Mouse (Mus musculus) midbrain, embryonic 13.5 days (tissue): ENCODE measurements around the gene Ppp5c. TPM values are rescaled to one million over a fixed set of nuclear protein-coding genes. Genes with fewer than 3 reads are reported as not detected.

Experiments
- ATAC-seq: fragments of 200-750 bp; cut with Nextera tagmentation; 2 replicates; pipeline ENCODE4 v1.8.0; 2017; ENCODE audit warnings: mild to moderate bottlenecking, moderate TSS enrichment, moderate library complexity
- H3K27ac ChIP-seq: fragments of 300-500 bp; sonication (generic); 2 replicates; pipeline ENCODE4 v1.5.1; 2015; ENCODE audit warnings: inconsistent platforms, mild to moderate bottlenecking, moderate library complexity
- H3K27me3 ChIP-seq: fragments of 300-500 bp; sonication (generic); 2 replicates; pipeline ENCODE4 v1.6.1; 2015; ENCODE audit warnings: mild to moderate bottlenecking, inconsistent platforms
- H3K36me3 ChIP-seq: fragments of 300-500 bp; sonication (generic); 2 replicates; pipeline ENCODE4 v1.6.1; 2015; ENCODE audit warnings: mild to moderate bottlenecking, inconsistent platforms
- H3K4me1 ChIP-seq: fragments of 300-500 bp; sonication (generic); replicated peaks from 2 replicates; pipeline ENCODE4 v1.6.1; 2015; ENCODE audit warnings: inconsistent platforms
- H3K4me2 ChIP-seq: fragments of 300-500 bp; sonication (generic); replicated peaks from 2 replicates; pipeline ENCODE4 v1.6.1; 2015; ENCODE audit warnings: moderate library complexity, mild to moderate bottlenecking, inconsistent platforms
- H3K4me3 ChIP-seq: fragments of 300-500 bp; sonication (generic); replicated peaks from 2 replicates; pipeline ENCODE4 v1.5.1; 2015; ENCODE audit warnings: mild to moderate bottlenecking, inconsistent platforms
- H3K9ac ChIP-seq: fragments of 300-500 bp; sonication (generic); replicated peaks from 2 replicates; pipeline ENCODE4 v1.6.1; 2015; ENCODE audit warnings: mild to moderate bottlenecking, inconsistent platforms
- H3K9me3 ChIP-seq: fragments of 300-500 bp; sonication (generic); 2 replicates; pipeline ENCODE4 v1.6.1; 2016; ENCODE audit warnings: mild to moderate bottlenecking, inconsistent platforms
- WGBS: fragments of 180-500 bp; shearing (Covaris S2); methylation state at CpG from one replicate; pipeline ENCODE4 v1.1.7; 2015; 5-methylcytosine and 5-hydroxymethylcytosine counted together
- polyA plus RNA-seq: library from polyadenylated mRNA; unstranded; fragments of >200 nt; fragmentation: Nextera tagmentation; extraction: Ambion mirVana; gene quantifications from 2 replicates; pipeline ENCODE4 v1.2.1, GENCODE M21; 2015

Gene Ppp5c
- polyA plus RNA-seq, 1 experiment from 2014 or later: 110 TPM

GRCm38 (mm10) chr7:17060031-17060781, 32.5 kb upstream of the Ppp5c start:
- peaks cover 64% of the 10 kb centered on the region for H3K4me1 ChIP-seq
- peak; percentile 13 for ATAC-seq
- H3K4me3 ChIP-seq: no peak overlapping the region

DNA sequence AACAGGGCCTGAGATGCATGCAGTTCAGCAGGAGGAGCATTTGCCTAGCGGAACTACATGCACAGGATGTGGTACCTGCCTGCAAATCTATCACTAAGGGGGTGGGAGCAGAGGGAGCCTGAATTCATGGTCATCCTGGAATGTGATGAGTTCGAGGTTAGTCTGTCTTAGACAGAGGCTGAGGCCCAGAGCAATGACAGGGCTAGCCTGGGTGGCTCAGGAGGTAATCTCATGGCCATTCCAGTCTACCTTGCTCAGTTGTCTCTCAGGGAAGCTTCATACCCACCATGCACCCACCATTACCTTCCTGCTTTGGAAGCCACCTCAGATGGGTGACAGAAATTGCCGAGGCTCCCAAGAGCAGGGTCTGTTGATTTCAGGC, 31.7 kb upstream of the Ppp5c start:
- ATAC-seq: no peak

More at GRCm38 (mm10) chr7:17060031-17060781, 32.5 kb upstream of the Ppp5c start:
- H3K27me3 ChIP-seq: peaks cover 38% of the 10 kb centered on the region
- H3K9ac ChIP-seq: no peak overlapping the region
- H3K36me3 ChIP-seq: no peaks in the 10 kb centered on the region
- no peaks in the 10 kb centered on the region for H3K9me3 ChIP-seq
- 42% methylated on average over 9 of the region's 9 CpGs for WGBS
- H3K27ac ChIP-seq: 0 out of 2 replicates have a peak overlapping the region, but pooled peaks have one; percentile 36
- peak overlapping the region; percentile 11; the same call in 1 of the 2 replicates for H3K4me2 ChIP-seq

DNA sequence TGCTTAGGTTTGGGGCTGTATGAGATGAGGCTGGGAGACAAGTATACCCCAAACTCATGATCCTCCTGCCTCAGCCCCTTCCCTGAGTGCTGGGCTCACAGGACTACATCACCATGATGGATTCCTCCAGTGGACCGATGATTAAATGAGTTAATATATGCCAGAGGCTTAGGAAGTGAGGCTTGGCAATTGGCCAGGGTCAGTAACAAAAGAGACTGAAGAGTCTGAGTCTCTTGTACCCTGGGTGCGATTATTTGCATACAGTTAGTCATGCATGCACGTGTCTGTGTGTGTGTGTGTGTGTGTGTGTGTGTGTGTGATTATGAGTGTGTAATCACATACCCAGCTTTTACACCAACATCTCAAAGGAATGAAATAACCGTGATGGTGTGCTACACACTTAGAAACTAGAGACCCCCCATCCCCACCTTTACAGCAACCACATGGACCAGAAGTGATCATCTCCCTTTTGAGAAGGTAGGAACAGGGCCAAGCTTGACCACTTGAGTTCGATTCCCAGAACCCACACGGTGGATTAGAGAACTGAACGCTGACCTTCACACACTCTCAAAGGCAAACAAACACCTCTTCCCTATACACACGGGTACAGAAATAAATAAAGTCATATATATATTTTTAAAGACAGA, 31.2 kb upstream of the Ppp5c start:
- Histone ChIP-seq H3K9me3 (no peaks in the 10 kb centered on the region), H3K9ac (no peak overlapping the region), H3K27ac (peak overlapping the region; percentile 70), H3K4me1 (peaks cover 64% of the 10 kb centered on the region), H3K4me2 (peak overlapping the region; percentile 20; the same call in 1 of the 2 replicates), H3K36me3 (no peaks in the 10 kb centered on the region), H3K4me3 (no peak overlapping the region), H3K27me3 (peaks cover 33% of the 10 kb centered on the region)
- WGBS: 41% methylated on average over 8 of the region's 8 CpGs
- 0 out of 2 replicates have a peak, but pooled peaks have one; percentile 1 for ATAC-seq

More for the DNA sequence above, 31.7 kb upstream of the Ppp5c start:
- H3K36me3 ChIP-seq: no peaks in the 10 kb centered on the region
- no peak overlapping the region for H3K4me3 ChIP-seq
- no peak overlapping the region for H3K9ac ChIP-seq
- H3K27me3 ChIP-seq: peaks cover 35% of the 10 kb centered on the region
- no peak overlapping the region for H3K4me2 ChIP-seq
- H3K27ac ChIP-seq: no peak overlapping the region
- no peaks in the 10 kb centered on the region for H3K9me3 ChIP-seq
- 81% methylated on average over 3 of the region's 3 CpGs for WGBS
- peaks cover 64% of the 10 kb centered on the region for H3K4me1 ChIP-seq

DNA sequence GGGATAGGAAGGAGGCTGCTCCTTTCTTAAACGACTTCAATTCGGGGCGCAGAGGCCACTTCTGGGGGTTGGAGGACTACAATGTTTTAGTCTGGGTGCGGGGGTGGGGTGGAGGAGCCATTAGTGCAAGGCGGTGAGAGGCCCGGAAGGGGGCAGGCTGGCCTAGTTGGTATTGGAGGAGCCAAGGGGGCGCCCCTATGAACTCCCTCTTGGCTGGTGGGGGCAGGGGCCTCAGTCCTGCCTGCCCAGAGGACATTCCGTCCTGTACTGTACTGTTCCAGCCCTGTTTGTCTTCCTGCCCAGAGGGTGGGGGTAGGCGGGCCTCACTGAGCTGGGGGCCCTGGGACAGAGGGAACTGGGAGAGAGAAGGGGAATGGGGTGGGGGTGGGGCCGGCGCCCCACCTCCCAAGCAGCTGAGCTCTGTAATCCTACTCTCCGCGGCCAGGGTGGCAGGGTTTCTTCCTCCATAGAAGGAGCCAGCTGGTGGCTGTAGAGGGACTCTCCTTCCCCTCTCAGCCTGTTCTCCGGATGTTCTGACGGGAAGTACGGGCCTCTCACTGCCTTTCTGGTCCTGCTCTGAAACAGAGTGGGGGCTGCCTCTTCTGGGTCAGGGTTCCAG, 30.5 kb upstream of the Ppp5c start:
- WGBS: 4% methylated on average over 16 of the region's 16 CpGs
- Histone ChIP-seq H3K4me3 (no peak overlapping the region), H3K4me1 (peaks cover 64% of the 10 kb centered on the region), H3K9me3 (no peaks in the 10 kb centered on the region), H3K36me3 (no peaks in the 10 kb centered on the region), H3K27ac (peak overlapping the region; percentile 70), H3K27me3 (peaks cover 27% of the 10 kb centered on the region), H3K4me2 (peak overlapping the region; percentile 20), H3K9ac (0 out of 2 replicates have a peak overlapping the region, but pooled peaks have one; percentile 23)
- ATAC-seq: peak; percentile 58

DNA sequence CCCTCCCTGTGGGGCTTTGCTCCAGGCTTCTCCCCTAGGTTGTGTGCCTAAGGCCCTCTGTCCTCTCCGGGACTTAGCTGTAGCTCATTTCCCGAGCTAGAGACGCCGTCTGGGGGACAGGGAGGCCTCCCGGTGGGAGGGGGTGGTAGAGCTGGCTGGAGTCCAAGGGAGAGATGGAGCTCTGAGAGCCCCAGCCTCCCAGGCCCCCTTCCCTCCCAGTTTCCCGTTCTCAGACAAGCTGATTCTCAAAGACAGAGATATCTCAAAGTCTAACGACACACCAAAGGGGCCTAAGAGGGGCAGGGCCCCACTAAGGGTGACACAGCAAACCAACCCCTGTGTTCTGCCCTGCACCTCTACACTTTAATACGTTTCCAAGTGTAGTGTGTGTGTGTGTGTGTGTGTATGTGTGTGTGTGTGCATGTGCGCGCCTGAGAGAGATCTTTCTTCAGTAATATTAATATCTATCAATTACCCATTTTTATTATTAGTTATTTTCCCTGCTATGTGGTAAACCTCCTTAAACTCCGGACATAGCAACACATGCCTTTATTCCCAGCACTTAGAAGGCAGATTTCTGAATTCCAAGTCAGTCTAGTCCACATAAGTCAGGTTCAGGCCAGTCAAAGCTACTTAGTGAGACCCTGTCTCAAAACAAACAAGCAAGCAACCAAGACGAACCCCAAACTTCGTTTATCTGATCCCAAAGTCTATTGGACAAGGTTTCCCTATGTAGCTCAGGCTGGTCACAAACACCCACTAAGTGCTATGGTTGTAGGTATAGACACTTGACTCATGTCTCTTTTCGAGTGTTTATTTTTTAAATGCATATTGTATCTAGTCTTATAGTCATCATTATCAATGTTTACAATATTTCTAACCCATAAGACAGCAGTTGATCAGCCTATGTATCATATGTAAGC, 29.1 kb upstream of the Ppp5c start:
- Histone ChIP-seq H3K9me3 (no peaks in the 10 kb centered on the region), H3K27me3 (peaks cover 20% of the 10 kb centered on the region), H3K4me1 (peaks cover 52% of the 10 kb centered on the region), H3K9ac (peak overlapping the region; percentile 69), H3K36me3 (no peaks in the 10 kb centered on the region), H3K4me3 (peak overlapping the region; percentile 49), H3K27ac (peak overlapping the region; percentile 53), H3K4me2 (peak overlapping the region; percentile 77)
- peak; percentile 21 for ATAC-seq
- WGBS: 36% methylated on average over 14 of the region's 14 CpGs

GRCm38 (mm10) chr7:17056081-17056581, 28.4 kb upstream of the Ppp5c start:
- Histone ChIP-seq H3K4me1 (peaks cover 49% of the 10 kb centered on the region), H3K27me3 (peaks cover 13% of the 10 kb centered on the region), H3K9me3 (no peaks in the 10 kb centered on the region), H3K27ac (peak overlapping the region; percentile 53), H3K4me3 (peak overlapping the region; percentile 49), H3K36me3 (no peaks in the 10 kb centered on the region), H3K4me2 (peak overlapping the region; percentile 77), H3K9ac (peak overlapping the region; percentile 69)
- ATAC-seq: peak; percentile 76
- WGBS: under 1% methylated on average over 42 of the region's 42 CpGs

- Histone ChIP-seq H3K36me3 (no peaks in the 10 kb centered on the region), H3K9me3 (no peaks in the 10 kb centered on the region), H3K4me3 (peak overlapping the region; percentile 49; the same call in 1 of the 2 replicates), H3K27me3 (0 out of 2 replicates have a peak, but pooled peaks cover 7% of the 10 kb centered on the region), H3K27ac (no peak overlapping the region), H3K9ac (no peak overlapping the region), H3K4me1 (peaks cover 42% of the 10 kb centered on the region), H3K4me2 (peak overlapping the region; percentile 77)
- ATAC-seq: no peak
- 90% methylated on average over 4 of the region's 4 CpGs for WGBS
Measured at GRCm38 (mm10) chr7:17055287-17055946, 27.7 kb upstream of the Ppp5c start.

- H3K27ac ChIP-seq: no peak overlapping the region
- H3K36me3 ChIP-seq: no peaks in the 10 kb centered on the region
- peaks cover 33% of the 10 kb centered on the region for H3K4me1 ChIP-seq
- 0 out of 2 replicates have a peak, but pooled peaks cover 7% of the 10 kb centered on the region for H3K27me3 ChIP-seq
- H3K9ac ChIP-seq: no peak overlapping the region
- no peak overlapping the region for H3K4me3 ChIP-seq
- ATAC-seq: no peak
- H3K4me2 ChIP-seq: no peak overlapping the region
- 86% methylated on average over 16 of the region's 16 CpGs for WGBS
- no peaks in the 10 kb centered on the region for H3K9me3 ChIP-seq
Measured at GRCm38 (mm10) chr7:17054325-17054989, 26.7 kb upstream of the Ppp5c start.

DNA sequence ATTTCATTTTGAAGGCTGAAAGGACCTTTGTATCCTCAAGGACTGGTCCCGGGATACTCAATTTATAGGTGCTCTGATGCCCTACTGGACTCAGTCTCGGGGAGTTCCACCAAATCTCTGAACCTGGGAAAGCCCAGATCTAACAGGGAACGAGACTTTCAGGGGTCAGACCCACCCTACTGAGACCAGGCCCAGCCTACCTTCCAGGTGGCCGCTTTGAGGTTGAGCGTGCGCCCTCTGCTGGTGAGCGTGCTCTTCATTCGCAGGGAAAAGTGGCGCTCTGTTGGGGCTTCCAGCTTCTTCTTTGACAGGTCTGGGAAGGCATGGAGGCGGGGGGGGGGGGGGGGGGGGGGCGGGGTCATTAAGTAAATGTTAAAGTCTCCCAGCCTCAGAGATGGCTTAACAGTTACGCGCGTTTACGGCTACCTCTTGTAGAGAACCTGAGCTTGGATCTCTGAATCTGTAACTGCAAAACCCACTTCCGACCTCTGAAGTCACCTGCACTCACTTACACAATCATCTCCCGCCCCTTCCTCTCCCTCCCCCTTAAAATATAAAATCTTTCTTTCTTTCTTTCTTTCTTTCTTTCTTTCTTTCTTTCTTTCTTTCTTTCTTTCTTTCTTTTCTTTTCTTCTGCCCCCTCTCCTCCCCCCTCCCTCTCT, 23.3 kb upstream of the Ppp5c start:
- no peak for ATAC-seq
- WGBS: 10% methylated on average over 16 of the region's 17 CpGs
- 0 out of 2 replicates have a peak, but pooled peaks cover 1% of the 10 kb centered on the region for H3K27me3 ChIP-seq

DNA sequence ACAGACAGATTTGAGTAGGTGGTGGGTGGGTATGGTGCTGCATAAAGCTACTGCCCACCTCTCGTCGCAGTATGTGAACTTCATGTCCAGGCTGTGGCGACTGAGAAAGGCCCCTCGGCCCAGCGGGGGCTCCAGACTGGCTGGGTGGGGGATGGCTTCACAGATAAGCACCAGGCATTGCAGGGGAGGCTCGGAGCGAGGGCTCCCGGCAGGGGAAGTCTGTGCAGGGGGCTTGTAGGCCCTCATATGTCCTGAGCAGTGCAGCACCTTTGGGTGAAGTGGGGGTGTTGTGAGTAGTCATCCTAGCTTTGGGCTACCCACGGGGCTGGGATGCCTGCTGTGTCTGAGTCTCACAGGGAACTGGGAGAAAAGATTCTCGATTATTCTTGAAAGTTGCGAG, 22.8 kb upstream of the Ppp5c start:
- WGBS: 68% methylated on average over 11 of the region's 11 CpGs
- Histone ChIP-seq H3K4me2 (no peak overlapping the region), H3K4me3 (no peak overlapping the region), H3K36me3 (no peaks in the 10 kb centered on the region), H3K27ac (no peak overlapping the region), H3K4me1 (0 out of 2 replicates have a peak, but pooled peaks cover under 1% of the 10 kb centered on the region), H3K9ac (no peak overlapping the region), H3K9me3 (no peaks in the 10 kb centered on the region), H3K27me3 (no peaks in the 10 kb centered on the region)
- ATAC-seq: no peak

More for the DNA sequence above, 23.3 kb upstream of the Ppp5c start:
- H3K9ac ChIP-seq: no peak overlapping the region
- no peaks in the 10 kb centered on the region for H3K36me3 ChIP-seq
- H3K27ac ChIP-seq: no peak overlapping the region
- peaks cover 6% of the 10 kb centered on the region for H3K4me1 ChIP-seq
- no peak overlapping the region for H3K4me3 ChIP-seq
- no peaks in the 10 kb centered on the region for H3K9me3 ChIP-seq
- H3K4me2 ChIP-seq: no peak overlapping the region
